Mouse (Mus musculus) bone marrow, adult 2 months (tissue): ENCODE results near the gene Pea15a.

Experiments used
- CTCF ChIP-seq: fragments of 200-500 bp; IDR thresholded peaks from 2 replicates; pipeline ENCODE4 v1.5.1; 2011; ENCODE audit warnings: low read length, control low read depth; ENCODE audit not compliant: control insufficient read depth, insufficient read depth
- POLR2A ChIP-seq: fragments of 200-500 bp; IDR thresholded peaks from 2 replicates; pipeline ENCODE4 v1.6.1; 2011; ENCODE audit warnings: low read depth, mild to moderate bottlenecking, control low read depth, low read length, borderline replicate concordance; ENCODE audit not compliant: control insufficient read depth

GRCm38 (mm10) chr1:172154536-172154935, 52.1 kb downstream of the Pea15a start:
- no peak for TF ChIP-seq CTCF
- TF ChIP-seq POLR2A = no peak
